Mouse (Mus musculus): ENCODE measurements at regions not wholly inside any gene's neighbourhood (a gene's known extent, or its start where the extent isn't known, plus 50 kb on each side); places are given as distances from the start of the nearest gene placed in this dataset.
"Not testable (repeated sequence)": the region's sequence is repeated elsewhere in the genome, so short reads cannot be mapped to it uniquely, and the experiment has no call there.

DNA sequence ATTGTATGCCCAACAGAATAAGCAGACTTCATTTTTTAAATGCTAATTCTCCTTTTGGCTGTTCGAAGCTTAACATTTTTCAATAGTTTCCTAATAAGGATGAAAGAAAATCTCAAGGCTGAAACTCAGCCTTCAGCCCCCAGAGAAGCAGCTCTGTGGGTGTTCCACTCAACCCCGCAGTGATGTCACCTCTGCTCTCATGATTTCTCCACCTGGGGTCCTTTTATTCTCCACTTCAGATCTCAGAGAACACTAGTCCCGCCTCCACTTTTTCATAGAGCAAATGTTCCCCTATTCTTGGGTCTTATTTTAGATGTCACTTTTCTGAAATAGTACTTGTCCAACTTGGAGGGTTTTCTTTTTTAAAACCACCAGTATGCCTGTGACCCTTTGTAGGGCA, 567.3 kb downstream of the Cntn3 start:
- intact Hi-C loops (cut with DNase I): no loop called here
- DNase-seq: no peak

GRCm38 (mm10) chr6:101998181-101998580, 574.7 kb downstream of the Cntn3 start:
- intact Hi-C loops (cut with DNase I): no loop called here
- no peak for DNase-seq

DNA sequence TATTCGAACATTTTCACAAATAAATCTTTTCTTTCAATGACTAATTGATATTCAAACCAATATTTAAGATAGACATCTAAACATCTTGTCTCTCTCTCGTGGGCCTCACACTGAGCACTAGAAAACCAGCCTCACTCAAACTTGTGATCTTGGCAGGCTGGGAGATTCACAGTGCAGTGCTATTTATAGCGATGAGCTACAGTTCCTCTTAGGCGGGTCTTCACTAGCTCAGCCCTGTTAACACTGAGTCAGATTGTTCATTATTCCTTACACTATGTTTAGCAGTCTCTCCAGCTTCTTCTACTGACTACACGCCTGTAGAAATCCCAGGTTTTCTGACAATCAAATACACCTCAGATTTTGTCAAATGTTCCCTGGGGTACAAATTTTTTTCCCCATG, 575.3 kb downstream of the Cntn3 start:
- intact Hi-C loops (cut with DNase I): no loop called here

GRCm38 (mm10) chr6:101992815-101993214, 580.1 kb downstream of the Cntn3 start:
- intact Hi-C loops (cut with DNase I): no loop called here
- no peak for DNase-seq

More for the DNA sequence above, 575.3 kb downstream of the Cntn3 start:
- no peak for DNase-seq

GRCm38 (mm10) chr6:101981656-101982055, 591.2 kb downstream of the Cntn3 start:
- DNase-seq: no peak
- intact Hi-C loops (cut with DNase I): no loop called here

GRCm38 (mm10) chr6:101979213-101979612, 593.7 kb downstream of the Cntn3 start:
- intact Hi-C loops (cut with DNase I): no loop called here
- DNase-seq: no peak

- intact Hi-C loops (cut with DNase I): no loop called here
- no peak for DNase-seq
Observed at GRCm38 (mm10) chr6:101964941-101965340, 587.2 kb upstream of the Pdzrn3 start.

DNA sequence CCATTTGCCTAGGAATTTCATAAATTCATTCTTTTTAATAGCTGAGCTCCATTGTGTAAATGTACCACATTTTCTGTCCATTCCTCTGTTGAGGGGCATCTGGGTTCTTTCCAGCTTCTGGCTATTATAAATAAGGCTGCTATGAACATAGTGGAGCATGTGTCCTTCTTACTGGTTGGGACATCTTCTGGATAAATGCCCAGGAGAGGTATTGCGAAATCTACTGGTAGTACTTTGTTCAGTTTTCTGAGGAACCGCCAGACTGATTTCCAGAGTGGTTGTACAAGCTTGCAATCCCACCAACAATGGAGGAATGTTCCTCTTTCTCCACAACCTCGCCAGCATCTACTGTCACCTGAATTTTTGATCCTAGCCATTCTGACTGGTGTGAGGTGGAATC, 583.8 kb upstream of the Pdzrn3 start:
- intact Hi-C loops (cut with DNase I): not testable (repeated sequence)

DNA sequence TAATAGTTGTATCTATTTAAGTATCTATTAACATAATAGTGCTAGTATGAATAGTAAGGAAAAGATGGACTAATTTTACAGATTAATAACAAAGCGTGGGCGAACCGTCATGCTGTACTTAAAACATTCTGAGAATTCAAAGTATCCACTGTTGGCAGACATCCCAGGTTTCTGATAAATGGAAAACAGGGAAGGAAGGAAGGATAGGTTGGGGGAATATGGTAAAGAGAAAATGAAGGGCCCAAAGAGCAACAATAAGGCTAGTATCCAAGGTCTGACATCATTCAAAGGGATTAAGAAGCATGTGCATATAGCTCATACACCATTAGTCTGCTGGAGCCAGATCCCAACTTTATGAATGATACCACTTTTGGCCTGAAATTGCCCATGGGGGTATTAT, 572.0 kb upstream of the Pdzrn3 start:
- DNase-seq: no peak
- intact Hi-C loops (cut with DNase I): no loop called here

More for the DNA sequence above, 583.8 kb upstream of the Pdzrn3 start:
- DNase-seq: not testable (repeated sequence)

GRCm38 (mm10) chr6:101948950-101949349, 571.3 kb upstream of the Pdzrn3 start:
- no peak for DNase-seq
- intact Hi-C loops (cut with DNase I): no loop called here

GRCm38 (mm10) chr6:101940266-101940866, 562.7 kb upstream of the Pdzrn3 start:
- intact Hi-C loops (cut with DNase I): no loop called here

DNA sequence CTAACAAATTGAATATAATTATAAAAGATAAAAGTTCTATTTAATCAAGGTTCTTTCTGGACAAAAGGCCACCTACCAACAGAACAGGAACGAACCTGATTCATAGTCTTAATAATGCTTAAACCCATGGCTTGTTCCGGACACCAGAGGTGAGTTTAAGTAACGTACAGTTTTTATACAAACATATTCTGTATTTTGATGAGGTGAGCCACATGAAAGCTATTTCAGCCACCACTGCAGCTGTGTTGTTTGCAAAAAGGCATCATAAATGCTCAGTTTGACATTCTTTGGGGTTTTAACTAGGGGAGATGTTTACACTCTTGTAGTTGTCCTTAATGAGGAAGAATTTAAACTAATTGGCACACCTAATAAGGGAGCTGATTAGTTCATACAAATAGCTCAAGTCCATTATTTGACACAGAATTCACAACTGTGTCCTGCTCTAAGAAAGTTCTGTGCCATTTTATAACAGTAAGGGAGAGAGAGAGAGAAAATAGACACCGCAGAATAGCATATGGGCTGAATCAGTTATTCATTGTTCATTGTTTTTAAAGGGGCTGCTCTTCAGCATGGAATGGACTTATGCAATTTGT, 560.8 kb upstream of the Pdzrn3 start:
- intact Hi-C loops (cut with DNase I): loop anchor here (10.0 kb wide), 1 partner anchor 626 kb away; no protein-coding TSS in a partner anchor

More at GRCm38 (mm10) chr6:101940266-101940866, 562.7 kb upstream of the Pdzrn3 start:
- no peak for DNase-seq

GRCm38 (mm10) chr6:101937467-101938392, 560.0 kb upstream of the Pdzrn3 start:
- intact Hi-C loops (cut with DNase I): loop anchor here (10.0 kb wide), 1 partner anchor 627 kb away; no protein-coding TSS in a partner anchor
- no peak for DNase-seq

More for the DNA sequence above, 560.8 kb upstream of the Pdzrn3 start:
- no peak for DNase-seq

DNA sequence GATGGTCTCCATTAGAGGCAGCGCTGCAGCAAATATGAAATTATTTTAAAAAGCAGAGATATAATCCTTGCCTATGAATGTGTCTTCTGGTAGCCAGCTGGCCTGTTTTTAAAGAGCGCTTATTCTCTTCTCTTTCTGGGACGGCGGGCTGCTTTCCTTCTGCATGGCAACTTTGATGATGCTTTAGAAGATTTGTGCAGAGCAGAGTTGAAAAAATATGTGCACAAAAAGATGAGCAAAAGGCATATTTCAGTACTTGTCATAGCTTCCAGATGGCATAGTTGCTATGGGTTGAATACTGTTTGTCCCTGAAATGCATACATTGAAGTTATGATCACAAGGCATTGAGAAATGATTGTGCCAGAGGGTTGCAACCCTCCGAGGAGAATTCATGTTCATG, 554.1 kb upstream of the Pdzrn3 start:
- DNase-seq: no peak

DNA sequence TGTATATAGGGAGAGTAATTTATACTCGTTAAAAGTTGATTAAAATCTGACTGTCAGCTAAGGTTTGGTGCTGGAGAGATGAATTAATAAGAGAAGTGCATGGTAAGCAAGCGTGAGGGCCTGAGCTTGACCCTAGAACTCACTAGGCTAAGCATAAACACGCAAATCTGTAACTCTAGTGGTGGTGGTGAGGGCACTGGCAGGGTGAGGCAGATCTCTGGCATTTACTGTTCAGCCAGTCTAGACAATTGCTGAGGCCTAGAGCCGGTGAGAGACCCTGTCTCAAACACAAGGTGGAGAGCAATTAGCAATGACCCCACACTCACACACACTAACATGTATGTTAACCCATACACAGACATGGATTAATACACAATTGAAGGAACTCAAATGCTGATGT, 544.0 kb upstream of the Pdzrn3 start:
- intact Hi-C loops (cut with DNase I): no loop called here
- DNase-seq: no peak

More for the DNA sequence above, 554.1 kb upstream of the Pdzrn3 start:
- intact Hi-C loops (cut with DNase I): loop anchor here (10.0 kb wide), 1 partner anchor 633 kb away; no protein-coding TSS in a partner anchor

DNA sequence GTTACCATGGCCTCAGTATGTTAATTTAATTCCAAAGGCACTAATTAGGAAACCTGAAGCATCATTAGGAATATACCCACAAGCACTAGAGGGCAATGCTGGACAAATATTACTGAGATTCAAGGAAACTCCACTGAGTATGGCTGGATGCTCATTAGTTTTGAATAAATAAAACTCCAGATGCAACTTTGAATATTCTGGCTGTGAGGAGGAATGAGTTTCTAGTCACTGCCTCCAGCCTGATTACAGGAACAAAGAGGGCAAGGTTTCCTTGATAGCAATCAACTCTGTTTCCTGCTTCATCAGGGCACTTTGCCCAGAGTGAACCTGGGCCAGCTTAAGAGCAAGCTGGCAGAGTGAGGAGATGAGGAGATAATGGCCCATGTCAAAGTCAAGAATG, 543.5 kb upstream of the Pdzrn3 start:
- DNase-seq: peak; percentile 11

DNA sequence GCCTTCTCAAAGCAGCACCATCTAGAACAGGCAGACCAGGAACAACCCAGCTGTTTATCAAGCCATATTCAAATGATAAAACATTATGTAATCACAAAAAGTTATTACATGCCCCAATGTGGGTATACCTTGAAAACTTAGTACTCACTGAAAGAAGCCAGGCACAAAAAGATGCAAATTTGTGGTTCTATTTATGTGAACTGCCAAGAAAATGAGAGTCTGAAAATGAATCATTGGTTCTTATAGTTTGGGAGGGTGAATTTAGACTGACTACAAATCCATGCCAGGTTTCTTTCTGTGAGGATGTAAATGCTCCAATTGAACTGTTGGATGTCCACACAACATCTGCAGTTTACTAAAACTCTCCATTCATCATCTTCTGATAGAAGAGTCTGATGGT, 541.2 kb upstream of the Pdzrn3 start:
- intact Hi-C loops (cut with DNase I): no loop called here

More for the DNA sequence above, 543.5 kb upstream of the Pdzrn3 start:
- intact Hi-C loops (cut with DNase I): no loop called here

GRCm38 (mm10) chr6:101905029-101905342, 527.3 kb upstream of the Pdzrn3 start:
- intact Hi-C loops (cut with DNase I): no loop called here
- DNase-seq: no peak

More for the DNA sequence above, 541.2 kb upstream of the Pdzrn3 start:
- no peak for DNase-seq

DNA sequence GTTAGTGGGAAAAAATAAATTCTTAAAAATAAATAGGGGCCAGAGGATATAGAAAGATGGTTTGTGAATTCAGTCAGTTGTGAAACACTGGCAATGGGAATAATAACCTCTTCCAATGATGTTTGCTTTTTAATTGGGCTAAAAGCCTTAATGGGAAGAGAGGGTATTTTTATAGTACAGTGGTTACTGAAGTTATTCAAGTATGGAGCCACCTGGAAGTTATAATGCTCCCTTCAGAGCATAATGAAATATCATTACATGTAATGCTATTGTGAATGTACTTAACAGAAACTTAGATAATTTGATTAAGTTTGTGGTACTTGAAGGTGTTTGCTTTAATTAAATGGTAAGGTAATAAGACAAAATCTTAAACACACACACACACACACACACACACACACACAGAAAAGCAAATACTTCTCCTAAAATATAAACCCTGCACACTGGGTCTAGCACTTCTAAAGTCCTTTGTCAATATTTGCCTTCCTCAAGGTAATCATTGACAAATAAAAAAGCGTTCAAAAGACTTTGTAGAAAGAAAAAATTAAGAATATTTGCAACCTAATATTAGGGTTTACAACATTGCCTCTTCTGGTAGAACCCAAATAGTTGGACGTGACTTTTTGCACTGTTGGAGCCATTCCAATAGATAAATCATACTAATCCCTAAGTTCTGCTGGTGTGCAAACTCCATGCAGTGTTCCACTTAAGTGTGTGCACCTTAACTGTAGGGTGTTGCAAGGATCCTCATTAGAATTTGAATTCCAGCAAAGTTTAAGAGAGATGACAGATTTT, 526.7 kb upstream of the Pdzrn3 start:
- intact Hi-C loops (cut with DNase I): no loop called here
- no peak for DNase-seq

- DNase-seq: peak; percentile 5
- intact Hi-C loops (cut with DNase I): no loop called here
Observed at GRCm38 (mm10) chr6:101902276-101902675, 524.6 kb upstream of the Pdzrn3 start.

GRCm38 (mm10) chr6:101898544-101898943, 520.8 kb upstream of the Pdzrn3 start:
- intact Hi-C loops (cut with DNase I): no loop called here
- no peak for DNase-seq

Measured in left cerebral cortex, postnatal 4 days (tissue).